Mouse (Mus musculus) liver, adult 2 months (tissue): ENCODE measurements at regions not wholly inside any gene's neighbourhood (a gene's known extent, or its start where the extent isn't known, plus 50 kb on each side); places are given as distances from the start of the nearest gene placed in this dataset.

Source experiments
- CTCF ChIP-seq: fragments of 200-500 bp; IDR thresholded peaks from 2 replicates; pipeline ENCODE4 v1.5.1; 2011; ENCODE audit warnings: low read depth, low read length, control low read depth
- POLR2A ChIP-seq: fragments of 200-500 bp; IDR thresholded peaks from 2 replicates; pipeline ENCODE4 v1.6.1; 2011; ENCODE audit warnings: low read length, control low read depth; ENCODE audit not compliant: insufficient read depth; ENCODE audit errors: extremely low read depth

GRCm38 (mm10) chr14:9284976-9285605, 619.1 kb upstream of the 4930452B06Rik start:
- TF ChIP-seq CTCF (no peak), POLR2A (no peak)
